ENCODE assay signal across 20 mouse cellular contexts in genomic region chr15:36973714-36974113, GRCm38 (mm10). TPM values are rescaled to one million over a fixed set of nuclear protein-coding genes. Genes with fewer than 3 reads are reported as not detected.
DNase-seq lines count a peak whose midpoint lies in the region; ATAC-seq lines count a peak whose summit lies in the region.
"Had no signal": no experiment of that assay in that cellular context is flagged by ENCODE, and none has a peak within 500 bp of the region (broad histone marks: within the 10 kb centered on the region; RNA-seq: fewer than 3 reads in every experiment).

No protein-coding gene starts in this region.

- H3K27me3 ChIP-seq in heart, embryonic 11.5 days (ENCODE audit: control insufficient read depth, insufficient read depth, low read length), result no peaks in the 10 kb centered on the region
- peaks cover 8% of the 10 kb centered on the region for H3K27me3 ChIP-seq in megakaryocyte, embryonic 14.5 days (replicated peaks)
- H3K27me3 ChIP-seq: forebrain, embryonic 12.5 days; lung, embryonic 15.5 days; midbrain, embryonic 15.5 days; neural tube, embryonic 15.5 days had no signal

- no peaks in the 10 kb centered on the region for H3K9me3 ChIP-seq in heart, embryonic 11.5 days (replicated peaks; ENCODE audit: control insufficient read depth, low read length)
- H3K9me3 ChIP-seq in megakaryocyte, embryonic 14.5 days, result peaks cover 19% of the 10 kb centered on the region
- H3K9me3 ChIP-seq: forebrain, embryonic 12.5 days; limb, embryonic 10.5 days; lung, embryonic 15.5 days; midbrain, embryonic 15.5 days; neural tube, embryonic 15.5 days had no signal

- ATAC-seq in heart, embryonic 11.5 days (replicated peaks; ENCODE audit: insufficient number of reproducible peaks, low FRiP score, low TSS enrichment), result no peak
- no peak for ATAC-seq in megakaryocyte, adult 5-6 weeks (ENCODE audit: poor library complexity, severe bottlenecking)
- ATAC-seq: midbrain, embryonic 15.5 days had no signal

- no peak overlapping the region for H3K4me2 ChIP-seq in heart, embryonic 11.5 days
- H3K4me2 ChIP-seq: forebrain, embryonic 12.5 days; lung, embryonic 15.5 days; midbrain, embryonic 15.5 days; neural tube, embryonic 15.5 days had no signal

- H3K27ac ChIP-seq in heart, embryonic 11.5 days (ENCODE audit: low read depth, low read length), result no peak overlapping the region
- H3K27ac ChIP-seq: forebrain, embryonic 12.5 days; limb, embryonic 10.5 days; lung, embryonic 15.5 days had no signal

- H3K9ac ChIP-seq in heart, embryonic 11.5 days (ENCODE audit: low read depth, low read length), result no peak overlapping the region
- H3K9ac ChIP-seq: forebrain, embryonic 12.5 days; lung, embryonic 15.5 days; midbrain, embryonic 15.5 days; neural tube, embryonic 15.5 days had no signal

- H3K36me3 ChIP-seq in heart, embryonic 11.5 days (ENCODE audit: control insufficient read depth, insufficient read depth, low read length), result no peaks in the 10 kb centered on the region
- H3K36me3 ChIP-seq in megakaryocyte, embryonic 14.5 days (replicated peaks; ENCODE audit: low read length), result peaks cover 3% of the 10 kb centered on the region
- H3K36me3 ChIP-seq: forebrain, embryonic 12.5 days; limb, embryonic 10.5 days; lung, embryonic 15.5 days; midbrain, embryonic 15.5 days; neural tube, embryonic 15.5 days had no signal

- H3K4me1 ChIP-seq in heart, embryonic 11.5 days (ENCODE audit: control insufficient read depth, insufficient read depth, low read length), result peaks cover 18% of the 10 kb centered on the region
- H3K4me1 ChIP-seq in megakaryocyte, embryonic 14.5 days, result peaks cover 60% of the 10 kb centered on the region
- H3K4me1 ChIP-seq: limb, embryonic 10.5 days; lung, embryonic 15.5 days had no signal

- H3K4me3 ChIP-seq in heart, embryonic 11.5 days (ENCODE audit: low read depth, low read length), result no peak overlapping the region
- peak overlapping the region; percentile 20 for H3K4me3 ChIP-seq in megakaryocyte, embryonic 14.5 days (replicated peaks)
- H3K4me3 ChIP-seq: forebrain, embryonic 12.5 days; limb, embryonic 10.5 days; lung, embryonic 15.5 days; midbrain, embryonic 15.5 days; myocyte; neural tube, embryonic 15.5 days had no signal

- DNase-seq in heart, adult 9 months (ENCODE audit: low spot score in 2 of 2), result peak; percentile 37 to 39
- DNase-seq in heart, postnatal 4 days, result peak; percentile 33
- no peak for DNase-seq in thymus, postnatal 4 days
- DNase-seq in left cerebral cortex, adult 11 months (ENCODE audit: low spot score), result no peak
- DNase-seq: adrenal gland, adult 2 months; cerebellum, adult 2 months; gastrocnemius, postnatal 10 days; kidney, adult 8-10 months; layer of hippocampus, adult 9-11 months; spleen, adult 18-20 months; thymus, postnatal 36 days had no signal

- 55% methylated on average over 7 of the region's 7 CpGs for WGBS in heart, embryonic 11.5 days (ENCODE audit: insufficient replicate concordance)

RNA-seq across cellular contexts. Expression of gene Zfp706, which starts 33.9 kb away (rescaled TPM):
- polyA plus RNA-seq in heart, embryonic 11.5 days (2014; fragmentation: Nextera tagmentation; extraction: Ambion mirVana), result 421 and 423 TPM in 2 replicates
- 23.0 and 24.7 TPM in 2 replicates for polyA plus RNA-seq in megakaryocyte, embryonic 14.5 days (2012; ENCODE audit: insufficient read depth, low replicate concordance)
- total RNA-seq in megakaryocyte, adult 5-6 weeks (2015), result 291 and 313 TPM in 2 replicates
- 41.3 and 67.5 TPM in 2 replicates for total RNA-seq in megakaryocyte, adult 5-6 weeks (2017)
- total RNA-seq in heart, postnatal 4 days (2021), result 100 to 1,000 TPM; 234 to 247 TPM

Comparison
In these comparisons a context has a peak if more than half of its experiments do, and no peak if none do; other contexts are left out.
1. DNase-seq: peak in heart, adult 9 months (2 of 2) and heart, postnatal 4 days (single experiment); none in thymus, postnatal 4 days (single experiment) and left cerebral cortex, adult 11 months (single experiment).